Mouse (Mus musculus): ENCODE data around the gene Aebp2.

Aebp2 gene

DNA sequence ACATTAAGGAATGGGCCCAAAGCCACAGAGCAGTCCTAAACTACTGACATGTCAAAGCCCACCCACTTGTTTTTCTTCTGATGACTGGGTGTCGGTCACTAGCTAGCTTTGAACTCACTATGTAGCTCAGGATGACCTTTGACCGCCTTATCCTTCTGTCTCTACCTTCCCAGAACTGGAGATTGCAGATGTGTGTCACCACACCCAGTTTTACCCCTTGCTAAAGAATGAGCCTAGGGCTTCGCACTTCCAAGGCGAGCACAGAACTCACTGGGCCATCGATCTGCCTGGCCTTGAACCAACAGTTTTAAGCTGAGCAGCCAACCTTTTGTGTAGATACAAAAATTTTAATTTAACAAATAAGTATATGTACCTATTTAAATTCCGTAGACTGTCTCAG lies 13.8 kb upstream of the Aebp2 start:
- DNase-seq = no peak

DNA sequence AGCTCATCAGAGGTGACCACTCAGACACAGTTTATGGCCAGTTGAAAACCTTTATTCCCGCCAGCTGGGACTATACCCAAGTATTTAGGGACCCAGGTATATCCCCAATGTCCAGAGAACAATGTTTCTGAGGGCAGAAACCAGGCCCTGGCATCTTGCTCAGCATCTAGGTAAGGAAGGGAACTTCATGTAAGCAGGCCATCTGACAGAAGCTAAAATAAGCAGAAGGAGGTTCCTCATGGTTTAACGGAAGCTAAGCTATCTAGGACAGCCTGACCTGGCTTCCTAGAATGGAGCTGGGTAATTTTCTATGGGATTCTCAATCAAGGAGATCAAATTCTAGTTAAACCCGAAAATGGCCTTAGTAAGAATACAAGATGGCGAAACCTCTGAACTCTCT lies 12.9 kb upstream of the Aebp2 start:
- no peak for DNase-seq

DNA sequence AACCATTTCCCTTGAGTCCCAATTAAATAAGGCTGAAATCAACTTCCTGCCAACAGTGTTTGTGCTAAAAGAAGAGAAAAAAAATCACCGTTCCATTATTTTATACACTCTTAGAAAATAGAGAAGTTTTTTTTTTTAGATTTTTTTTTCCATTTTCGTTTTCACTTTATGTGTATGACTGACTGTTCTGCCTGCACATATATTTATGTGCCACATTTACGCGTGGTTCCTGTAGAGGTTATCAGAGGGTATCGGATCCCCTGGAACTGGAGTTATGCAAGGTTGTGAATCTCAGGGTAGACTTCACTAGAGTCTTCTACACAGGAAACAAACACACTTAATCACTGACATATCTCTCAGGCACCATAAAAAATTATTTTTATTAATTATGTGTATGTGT lies 12.3 kb upstream of the Aebp2 start:
- DNase-seq = no peak

DNA sequence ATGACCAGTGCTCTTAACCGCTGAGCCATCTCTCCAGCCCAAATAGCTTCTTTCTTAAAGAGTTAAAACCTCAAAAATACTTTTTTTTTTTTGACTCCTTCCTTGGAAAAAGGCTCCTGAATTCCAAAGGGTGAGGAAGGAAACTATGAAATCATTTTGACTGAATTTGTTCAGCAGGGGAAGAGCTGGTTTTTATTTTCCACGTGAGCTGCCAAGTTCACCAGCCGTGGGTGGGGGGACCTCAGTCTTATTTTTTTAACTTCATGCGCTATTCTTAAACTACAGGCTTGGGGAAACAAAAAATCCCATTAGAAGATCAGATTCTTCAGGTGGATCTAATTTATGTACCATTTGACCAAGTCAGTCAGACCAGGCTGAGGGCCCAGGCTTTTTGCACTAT lies 11.2 kb upstream of the Aebp2 start:
- DNase-seq = no peak

DNA sequence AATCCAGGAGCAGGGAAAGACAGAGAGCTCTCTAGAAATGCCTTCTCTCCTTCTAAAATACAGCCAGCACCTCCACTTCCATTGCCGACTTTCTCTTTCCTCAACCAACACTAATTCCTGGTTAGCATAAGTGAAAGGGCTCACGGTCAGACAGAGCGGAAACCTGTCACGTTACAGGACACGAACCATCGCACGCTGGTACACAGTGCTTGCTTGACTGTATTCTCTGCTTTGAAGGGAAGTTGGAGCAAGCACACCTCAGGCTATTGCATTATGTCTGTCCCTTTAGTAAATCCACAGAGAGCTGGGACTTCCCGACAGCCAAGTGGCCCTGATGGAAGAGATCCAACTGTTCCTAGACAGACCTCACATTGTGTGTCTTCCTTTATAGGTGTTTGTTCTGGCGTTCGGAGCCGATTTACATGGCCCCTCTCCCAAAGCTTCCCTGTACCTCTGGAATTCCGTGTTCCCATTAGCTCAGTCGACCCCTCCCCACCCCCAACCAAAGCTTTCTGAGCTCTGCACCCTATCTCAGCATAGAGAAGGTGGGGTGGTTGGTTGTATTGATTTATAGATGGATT lies 10.5 kb upstream of the Aebp2 start:
- no peak for DNase-seq

GRCm38 (mm10) chr6:140613822-140614221 lies 8.6 kb upstream of the Aebp2 start:
- no peak for DNase-seq

DNA sequence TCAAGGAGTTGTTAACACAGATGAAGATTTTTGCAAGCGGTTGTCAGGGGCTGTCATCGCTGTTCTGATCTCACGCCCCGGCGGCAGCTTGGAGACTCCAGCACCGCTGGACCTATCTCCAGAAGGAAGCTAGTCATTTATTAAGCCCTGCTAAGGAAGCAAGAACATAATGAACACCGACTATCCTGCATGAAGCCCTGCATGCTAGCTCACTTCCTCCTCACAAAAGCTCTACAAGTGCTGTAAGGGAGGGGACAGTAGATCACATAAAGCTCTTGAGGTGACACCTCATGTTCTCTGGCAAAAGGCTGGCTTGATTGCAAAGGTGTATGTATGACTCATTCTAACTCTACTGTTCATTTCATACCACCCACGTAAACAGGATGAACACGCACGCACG lies 7.8 kb upstream of the Aebp2 start:
- DNase-seq = no peak

- no peak for DNase-seq
Measured at GRCm38 (mm10) chr6:140620531-140621349, 1.7 kb upstream of the Aebp2 start.

GRCm38 (mm10) chr6:140621622-140622021 lies 841 bp upstream of the Aebp2 start:
- no peak for DNase-seq

DNA sequence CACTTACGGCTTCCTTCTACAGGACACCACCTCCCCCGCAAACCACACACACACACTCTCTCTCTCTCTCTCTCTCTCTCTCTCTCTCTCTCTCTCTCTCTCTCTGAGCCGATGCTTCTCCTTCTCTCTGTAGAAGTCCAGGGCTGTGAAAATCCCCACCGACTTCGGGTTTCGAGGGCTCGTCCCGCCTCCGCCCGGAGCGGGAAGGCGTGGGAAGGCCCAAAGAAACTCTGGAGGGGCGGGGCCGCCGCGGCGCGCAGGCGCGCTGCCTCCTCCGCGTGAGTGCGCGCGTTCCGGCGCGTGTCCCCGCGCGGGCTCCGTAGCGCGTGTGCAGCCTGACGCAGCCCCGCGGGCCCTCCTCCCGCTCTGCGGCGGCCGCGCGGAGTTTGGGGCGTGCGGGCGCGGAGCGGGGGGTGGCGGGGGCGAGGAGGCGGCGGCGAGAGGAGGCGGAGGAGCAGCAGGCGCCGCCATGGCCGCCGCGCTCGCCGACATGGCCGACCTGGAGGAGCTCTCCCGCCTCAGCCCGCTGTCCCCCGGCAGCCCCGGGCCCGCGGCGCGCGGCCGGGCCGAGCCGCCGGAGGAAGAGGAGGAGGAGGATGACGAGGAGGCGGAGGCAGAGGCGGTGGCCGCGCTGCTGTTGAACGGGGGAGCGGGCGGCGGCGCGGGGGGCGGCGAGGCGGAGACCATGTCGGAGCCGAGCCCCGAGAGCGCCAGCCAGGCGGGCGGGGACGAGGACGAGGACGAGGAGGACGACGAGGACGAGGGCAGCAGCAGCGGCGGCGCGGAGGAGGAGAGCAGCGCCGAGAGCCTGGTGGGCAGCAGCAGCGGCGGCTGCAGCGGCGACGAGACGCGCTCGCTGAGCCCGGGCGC lies 998 bp downstream of the Aebp2 start:
- peak; percentile 95 for DNase-seq

- DNase-seq = peak; percentile 18
Measured at GRCm38 (mm10) chr6:140624096-140625051, 1.9 kb downstream of the Aebp2 start.

DNA sequence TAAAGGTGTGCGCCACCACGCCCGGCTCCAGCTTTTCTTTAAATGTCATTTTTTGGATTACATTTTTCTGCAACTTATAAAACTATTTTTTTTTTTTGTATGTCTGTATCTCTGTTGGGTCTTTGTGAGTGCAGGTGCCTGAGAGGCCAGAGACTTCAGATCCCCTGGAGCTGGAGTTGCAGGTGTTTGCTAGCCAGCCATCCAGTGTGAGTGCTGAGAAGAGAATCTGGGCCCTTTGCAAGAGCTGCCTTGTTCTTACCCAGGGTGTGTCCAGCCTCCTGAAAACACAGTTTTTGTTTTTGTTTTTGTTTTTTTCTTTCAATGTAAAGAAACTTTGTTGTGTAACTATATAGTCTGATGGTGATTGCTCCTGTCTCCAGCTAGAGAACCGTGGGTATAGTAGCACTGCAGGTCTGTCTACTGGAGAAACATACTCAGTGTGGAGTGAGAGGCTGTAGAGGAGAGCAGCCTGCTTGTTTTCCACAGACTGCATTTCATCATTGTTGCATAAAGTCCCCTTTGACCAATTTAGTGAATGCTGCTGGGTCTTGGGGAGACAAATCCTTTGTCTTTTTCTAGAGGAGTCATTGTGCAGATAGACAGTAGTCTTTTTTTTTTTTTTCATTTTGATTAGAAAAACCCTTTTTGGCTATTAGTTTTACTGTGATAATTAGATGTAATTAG lies 6.9 kb downstream of the Aebp2 start:
- no peak for DNase-seq

- DNase-seq = no peak
Measured at GRCm38 (mm10) chr6:140630306-140630705, 7.8 kb downstream of the Aebp2 start.

DNA sequence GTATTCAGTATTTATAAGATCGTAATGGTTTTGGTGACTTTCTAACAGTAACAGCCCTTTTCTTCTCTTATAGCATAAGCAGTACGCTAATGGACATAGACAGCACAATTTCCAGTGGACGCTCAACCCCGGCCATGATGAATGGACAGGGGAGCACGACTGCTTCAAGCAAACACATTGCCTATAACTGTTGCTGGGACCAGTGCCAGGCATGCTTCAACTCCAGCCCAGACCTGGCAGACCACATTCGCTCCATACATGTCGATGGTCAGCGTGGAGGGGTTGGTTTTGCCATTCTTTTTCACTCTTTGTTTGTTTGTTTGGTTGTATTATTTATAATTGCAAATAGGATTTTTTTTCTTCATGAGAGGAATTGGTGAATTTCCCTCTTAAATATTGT lies 11.2 kb downstream of the Aebp2 start:
- no peak for DNase-seq

- no peak for DNase-seq
Measured at GRCm38 (mm10) chr6:140636290-140636689, 13.8 kb downstream of the Aebp2 start.

- DNase-seq = no peak
Measured at GRCm38 (mm10) chr6:140642010-140642409, 19.5 kb downstream of the Aebp2 start.

DNA sequence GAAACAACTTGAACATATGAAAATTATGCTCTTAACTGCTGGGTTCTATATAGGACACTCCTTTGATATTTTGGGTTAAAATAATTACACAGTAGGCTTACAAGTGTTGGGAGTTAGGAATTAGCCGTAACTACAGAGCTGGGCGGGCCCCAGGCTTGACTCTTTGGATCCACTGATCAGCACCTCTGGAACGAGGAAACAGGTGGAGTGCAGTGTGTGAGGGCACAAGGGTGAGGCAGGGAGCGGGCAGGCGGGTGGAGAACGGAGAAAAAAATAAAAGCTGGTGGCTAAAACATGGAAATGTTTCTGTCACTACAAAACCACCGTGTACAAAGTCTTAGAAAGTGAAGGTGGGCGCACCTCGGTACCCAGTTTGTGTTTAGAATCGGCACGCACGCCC lies 20.2 kb downstream of the Aebp2 start:
- no peak for DNase-seq

DNA sequence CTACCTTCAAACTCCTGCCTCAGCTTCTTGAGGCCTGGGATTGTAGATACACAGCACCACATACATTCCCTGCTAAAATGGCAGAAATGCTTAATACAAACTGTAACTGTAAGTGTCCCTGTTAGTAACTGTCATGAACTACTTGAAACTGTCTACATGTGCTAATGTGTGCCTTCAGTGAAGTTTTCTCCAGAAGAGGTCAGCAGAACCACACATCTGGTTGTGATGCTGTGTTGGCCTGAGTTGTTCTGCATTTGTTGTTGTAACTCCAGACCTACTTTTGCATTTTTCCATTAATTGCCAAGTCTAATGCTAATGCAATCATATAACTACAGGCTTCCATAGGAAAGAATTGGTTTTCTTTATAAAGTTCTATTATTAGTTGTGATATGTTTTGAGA lies 23.5 kb downstream of the Aebp2 start:
- DNase-seq = no peak

DNA sequence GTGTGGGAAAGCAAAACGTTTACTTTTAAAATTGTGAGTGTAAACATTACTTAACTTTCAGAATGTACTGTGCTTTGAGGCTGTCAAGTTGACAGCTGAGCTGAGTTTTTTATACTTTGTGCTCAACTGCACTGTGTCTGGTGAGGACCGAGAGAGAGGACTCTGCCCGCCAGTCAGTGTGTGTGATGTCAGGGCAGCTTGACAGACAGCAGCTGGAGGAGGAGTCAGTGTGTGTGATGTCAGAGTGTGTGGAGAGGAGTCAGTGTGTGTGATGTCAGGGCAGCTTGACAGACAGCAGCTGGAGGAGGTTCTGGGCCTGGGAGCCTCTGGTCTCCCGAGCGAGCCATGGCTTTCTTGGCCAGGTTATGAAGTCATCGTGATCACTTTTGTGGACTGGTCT lies 24.4 kb downstream of the Aebp2 start:
- no peak for DNase-seq

DNA sequence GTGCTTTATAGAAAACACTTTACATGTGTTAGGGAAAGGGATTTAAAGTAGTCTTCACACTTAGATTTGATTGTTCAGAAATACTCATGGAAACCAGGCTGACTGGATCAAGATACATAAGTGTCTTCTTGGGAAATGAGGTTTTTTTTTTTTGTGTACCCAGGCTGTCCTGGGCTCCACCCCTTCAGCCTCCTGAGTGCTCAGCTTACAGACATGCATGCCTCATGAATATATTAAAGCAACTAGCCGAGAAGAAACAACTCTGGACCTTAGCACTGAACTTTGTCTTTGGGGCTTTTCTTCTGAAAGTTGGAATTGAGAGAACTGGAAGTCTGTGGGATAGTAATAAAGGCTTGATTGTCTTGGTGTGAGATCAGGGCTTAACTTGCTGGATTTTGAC lies 27.3 kb downstream of the Aebp2 start:
- DNase-seq = no peak

- no peak for DNase-seq
Measured at GRCm38 (mm10) chr6:140651923-140652322, 29.5 kb downstream of the Aebp2 start.

- no peak for DNase-seq
Measured at GRCm38 (mm10) chr6:140655451-140655850, 33.0 kb downstream of the Aebp2 start.
